In the genomic region with DNA sequence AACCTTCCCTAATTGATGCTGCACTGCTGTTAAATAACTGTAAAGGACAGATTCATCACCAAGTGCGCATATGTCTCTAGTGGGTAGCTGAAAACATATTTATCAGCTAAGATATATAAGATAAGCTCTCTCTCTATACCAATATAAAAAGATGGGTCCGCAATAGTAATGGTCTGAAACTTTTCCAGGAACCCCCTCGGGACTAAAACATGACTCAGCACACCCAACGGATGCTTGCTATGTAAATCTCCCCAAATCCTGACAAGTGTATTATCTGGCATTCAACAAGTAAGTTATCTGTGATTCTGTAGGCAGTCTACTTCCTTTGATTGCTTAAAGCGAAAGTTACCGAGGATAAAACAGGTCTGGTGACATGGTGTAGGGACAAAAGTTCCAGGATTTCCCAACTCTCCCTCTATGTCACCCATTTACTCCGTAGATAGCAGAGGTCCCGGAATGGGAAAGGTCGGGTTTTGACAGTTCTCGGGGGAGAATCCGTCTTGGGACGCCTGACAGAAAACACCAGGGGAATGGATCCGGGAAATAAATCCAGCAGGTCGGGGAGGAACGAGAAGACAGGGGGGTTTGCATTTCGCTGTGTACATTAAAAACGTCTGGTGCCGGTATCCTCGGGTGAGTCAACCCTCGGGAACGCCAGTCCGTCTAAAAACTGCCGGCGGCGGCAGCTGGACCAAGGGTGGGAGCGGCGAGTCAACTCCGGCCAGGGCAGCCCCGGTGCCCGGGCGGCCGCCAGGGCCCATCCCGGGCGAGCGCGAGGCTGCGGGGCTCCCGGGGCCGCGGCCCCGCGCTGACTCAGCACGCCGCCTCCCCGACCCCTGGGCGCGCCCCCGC, we compare ENCODE assay signal across 8 mouse cellular contexts. TPM values are rescaled to one million over a fixed set of nuclear protein-coding genes. Genes with fewer than 3 reads are reported as not detected.
DNase-seq lines count a peak whose midpoint lies in the region; ATAC-seq and TF ChIP-seq lines count a peak whose summit lies in the region.

No protein-coding gene starts in this region.

- peaks cover 26% of the 10 kb centered on the region for H3K36me3 ChIP-seq in kidney, postnatal 0 days (ENCODE audit: insufficient read depth, low read length)
- peaks cover 48% of the 10 kb centered on the region for H3K36me3 ChIP-seq in heart, embryonic 12.5 days
- H3K36me3 ChIP-seq in neural tube, embryonic 15.5 days, result peaks cover 36% of the 10 kb centered on the region

- peak overlapping the region; percentile 86 for H3K4me3 ChIP-seq in kidney, postnatal 0 days (replicated peaks; ENCODE audit: low read depth, low read length)
- H3K4me3 ChIP-seq in cortical plate, adult 2 months (ENCODE audit: insufficient read depth, low read length), result peak overlapping the region; percentile 84
- peak overlapping the region; percentile 97 for H3K4me3 ChIP-seq in heart, embryonic 12.5 days
- H3K4me3 ChIP-seq in neural tube, embryonic 15.5 days (replicated peaks), result peak overlapping the region; percentile 85

- peak overlapping the region; percentile 67 for H3K4me2 ChIP-seq in kidney, postnatal 0 days (ENCODE audit: low read length)
- H3K4me2 ChIP-seq in heart, embryonic 12.5 days, result peak overlapping the region; percentile 77
- peak overlapping the region; percentile 82 for H3K4me2 ChIP-seq in neural tube, embryonic 15.5 days

- TF ChIP-seq CTCF in kidney, postnatal 0 days (IDR thresholded peaks at IDR 0.05; ENCODE audit: low read depth), result no peak
- TF ChIP-seq CTCF in cortical plate, adult 2 months (IDR thresholded peaks at IDR 0.05; ENCODE audit: extremely low read depth, insufficient read depth, low read length), result no peak

- H3K4me1 ChIP-seq in kidney, postnatal 0 days (replicated peaks; ENCODE audit: insufficient read depth, low read length), result no peaks in the 10 kb centered on the region; the same call in 1 of the 2 replicates
- peaks cover 4% of the 10 kb centered on the region; the same call in 1 of the 2 replicates for H3K4me1 ChIP-seq in cortical plate, adult 2 months (ENCODE audit: control insufficient read depth, insufficient read depth, low read length)
- H3K4me1 ChIP-seq in heart, embryonic 12.5 days (replicated peaks), result peaks cover 11% of the 10 kb centered on the region
- peaks cover 17% of the 10 kb centered on the region for H3K4me1 ChIP-seq in neural tube, embryonic 15.5 days

- peak; percentile 40 for DNase-seq in kidney, postnatal 0 days (ENCODE audit: low spot score)
- no peak for DNase-seq in kidney, adult 11 months
- DNase-seq in liver, result peak; percentile 36
- DNase-seq in right cerebral cortex, adult 2 months (ENCODE audit: low spot score in 2 of 2), result no peak

- peak overlapping the region; percentile 89 for H3K27ac ChIP-seq in kidney, postnatal 0 days
- no peak overlapping the region for H3K27ac ChIP-seq in cortical plate, adult 2 months (ENCODE audit: insufficient read depth, low read length)
- H3K27ac ChIP-seq in heart, embryonic 12.5 days (ENCODE audit: poor library complexity, severe bottlenecking), result peak overlapping the region; percentile 81
- peak overlapping the region; percentile 69 for H3K27ac ChIP-seq in neural tube, embryonic 15.5 days (replicated peaks)

- 3% methylated on average over 39 of the region's 48 CpGs for WGBS in kidney, postnatal 0 days
- WGBS in heart, embryonic 12.5 days, result 3% methylated on average over 46 of the region's 48 CpGs
- 4% methylated on average over 31 of the region's 48 CpGs for WGBS in neural tube, embryonic 15.5 days

- TF ChIP-seq POLR2A in cortical plate, adult 2 months (IDR thresholded peaks at IDR 0.05; ENCODE audit: extremely low read depth, insufficient read depth, low read length), result no peak

- ATAC-seq in kidney, postnatal 0 days (replicated peaks; ENCODE audit: low FRiP score, low read depth), result peak; percentile 70
- ATAC-seq in CD4-positive, CD25-positive, alpha-beta regulatory T cell, adult 4 months, result peak; percentile 20
- ATAC-seq in heart, embryonic 12.5 days (ENCODE audit: insufficient number of reproducible peaks, low FRiP score), result no peak; the same call in 1 of the 2 replicates
- peak; percentile 80 for ATAC-seq in neural tube, embryonic 15.5 days (ENCODE audit: low FRiP score)

- H3K27me3 ChIP-seq in kidney, postnatal 0 days (ENCODE audit: insufficient read depth, low read length), result no peaks in the 10 kb centered on the region
- no peaks in the 10 kb centered on the region for H3K27me3 ChIP-seq in heart, embryonic 12.5 days (replicated peaks)
- no peaks in the 10 kb centered on the region for H3K27me3 ChIP-seq in neural tube, embryonic 15.5 days (replicated peaks)

- H3K9ac ChIP-seq in kidney, postnatal 0 days (ENCODE audit: low read depth, low read length), result peak overlapping the region; percentile 91
- peak overlapping the region; percentile 97 for H3K9ac ChIP-seq in heart, embryonic 12.5 days
- H3K9ac ChIP-seq in neural tube, embryonic 15.5 days (replicated peaks), result peak overlapping the region; percentile 89

- no peaks in the 10 kb centered on the region for H3K9me3 ChIP-seq in kidney, postnatal 0 days (replicated peaks; ENCODE audit: low read length)
- H3K9me3 ChIP-seq in heart, embryonic 12.5 days (replicated peaks), result no peaks in the 10 kb centered on the region
- H3K9me3 ChIP-seq in neural tube, embryonic 15.5 days (replicated peaks), result no peaks in the 10 kb centered on the region

RNA-seq across cellular contexts. Expression of a gene that starts 0.6 kb away (rescaled TPM):
- polyA plus RNA-seq in kidney, postnatal 0 days (2015; fragmentation: Nextera tagmentation; extraction: Ambion mirVana), result 26.5 TPM in 2 replicates
- 100 to 1,000 TPM in 1 of 2 experiments, 10 to 100 TPM in 1; 86.5 to 118 TPM for polyA plus RNA-seq in CD4-positive, CD25-positive, alpha-beta regulatory T cell, adult 4 months (2017; shearing (Covaris generic))
- polyA plus RNA-seq in cortical plate, adult 2 months (2012; rRNA removed), result 41.5 and 46.4 TPM in 2 replicates
- 23.9 and 27.7 TPM in 2 replicates for polyA plus RNA-seq in heart, embryonic 12.5 days (2016; fragmentation: Nextera tagmentation; extraction: Ambion mirVana)
- polyA plus RNA-seq in neural tube, embryonic 15.5 days (2015; fragmentation: Nextera tagmentation; extraction: Ambion mirVana), result 28.2 and 29.3 TPM in 2 replicates

RNA-seq across cellular contexts. Expression of a gene that starts 40.1 kb away (rescaled TPM):
- polyA plus RNA-seq in kidney, postnatal 0 days (2015; fragmentation: Nextera tagmentation; extraction: Ambion mirVana), result 33.0 and 40.7 TPM in 2 replicates
- polyA plus RNA-seq in CD4-positive, CD25-positive, alpha-beta regulatory T cell, adult 4 months (2017; shearing (Covaris generic)), result 10 to 100 TPM; 14.3 to 20.0 TPM
- polyA plus RNA-seq in cortical plate, adult 2 months (2012; rRNA removed), result 60.8 and 64.0 TPM in 2 replicates
- polyA plus RNA-seq in heart, embryonic 12.5 days (2016; fragmentation: Nextera tagmentation; extraction: Ambion mirVana), result 43.7 and 47.6 TPM in 2 replicates
- polyA plus RNA-seq in neural tube, embryonic 15.5 days (2015; fragmentation: Nextera tagmentation; extraction: Ambion mirVana), result 25.6 and 28.7 TPM in 2 replicates

RNA-seq across cellular contexts. Expression of a gene that starts 55.4 kb away (rescaled TPM):
- polyA plus RNA-seq in kidney, postnatal 0 days (2015; fragmentation: Nextera tagmentation; extraction: Ambion mirVana), result 0.21 and 0.23 TPM in 2 replicates
- polyA plus RNA-seq in CD4-positive, CD25-positive, alpha-beta regulatory T cell, adult 4 months (2017; shearing (Covaris generic)), result under 1 TPM; 0.59 to 0.81 TPM
- 0.31 and 0.38 TPM in 2 replicates for polyA plus RNA-seq in cortical plate, adult 2 months (2012; rRNA removed)
- polyA plus RNA-seq in heart, embryonic 12.5 days (2016; fragmentation: Nextera tagmentation; extraction: Ambion mirVana), result 0.09 TPM in 1 of 2 replicates, not detected in the other
- polyA plus RNA-seq in neural tube, embryonic 15.5 days (2015; fragmentation: Nextera tagmentation; extraction: Ambion mirVana), result 0.17 and 0.23 TPM in 2 replicates

Comparison
In these comparisons a context has a peak if more than half of its experiments do, and no peak if none do; other contexts are left out.
1. DNase-seq: peak in kidney, postnatal 0 days (single experiment) and liver (single experiment); none in kidney, adult 11 months (single experiment) and right cerebral cortex, adult 2 months (0 of 2).
2. Peak in every context shown above with its lines, with median percentiles within 50 percentile points of each other: H3K4me2 ChIP-seq, H3K4me3 ChIP-seq and H3K9ac ChIP-seq.